Mouse (Mus musculus) thymus, adult 2 months (tissue): ENCODE data around the gene Bclaf1. TPM values are rescaled to one million over a fixed set of nuclear protein-coding genes. Genes with fewer than 3 reads are reported as not detected.

ENCODE experiments used
- DNase-seq: peaks from one replicate; pipeline ENCODE4 v3.0.0; 2021
- H3K27ac ChIP-seq: fragments of 200-500 bp; 2 replicates; pipeline ENCODE4 v1.5.1; 2012; ENCODE audit warnings: low read length, control low read depth; ENCODE audit not compliant: control insufficient read depth, insufficient read depth
- H3K27me3 ChIP-seq: fragments of 200-500 bp; 2 replicates; pipeline ENCODE4 v1.6.1; 2012; ENCODE audit warnings: mild to moderate bottlenecking, low read length, moderate library complexity, mixed read lengths; ENCODE audit not compliant: control insufficient read depth, insufficient read depth
- H3K36me3 ChIP-seq: fragments of 200-500 bp; 2 replicates; pipeline ENCODE4 v1.6.1; 2012; ENCODE audit warnings: mild to moderate bottlenecking, low read length, moderate library complexity; ENCODE audit not compliant: control insufficient read depth, insufficient read depth
- H3K4me1 ChIP-seq: fragments of 200-500 bp; replicated peaks from 2 replicates; pipeline ENCODE4 v1.6.1; 2012; ENCODE audit warnings: low read length; ENCODE audit not compliant: control insufficient read depth, insufficient read depth
- H3K4me3 ChIP-seq: fragments of 200-500 bp; 2 replicates; pipeline ENCODE4 v1.5.1; 2012; ENCODE audit warnings: mild to moderate bottlenecking, low read length, control low read depth, moderate library complexity; ENCODE audit not compliant: control insufficient read depth, insufficient read depth
- CTCF ChIP-seq: fragments of 200-500 bp; IDR thresholded peaks from 2 replicates; pipeline ENCODE4 v1.5.1; 2012; ENCODE audit warnings: mild to moderate bottlenecking, control low read depth, low read length, moderate library complexity, borderline replicate concordance; ENCODE audit not compliant: control insufficient read depth, poor library complexity, insufficient read depth; ENCODE audit errors: extremely low read depth
- POLR2A ChIP-seq: fragments of 200-500 bp; IDR thresholded peaks from 2 replicates; pipeline ENCODE4 v1.6.1; 2012; ENCODE audit warnings: mild to moderate bottlenecking, low read length, control low read depth, moderate library complexity; ENCODE audit not compliant: control insufficient read depth, poor library complexity, insufficient read depth; ENCODE audit errors: extremely low read depth
- WGBS: fragments of 180-500 bp; shearing (Covaris S2); methylation state at CpG from one replicate; pipeline ENCODE4 v1.1.7; 2018; 5-methylcytosine and 5-hydroxymethylcytosine counted together
- polyA plus RNA-seq: library from polyadenylated mRNA; depleted of rRNA; stranded (reverse); fragments of >200 nt; gene quantifications from 2 replicates; pipeline ENCODE4 v1.2.3, GENCODE M21; 2012; rRNA removed

Gene Bclaf1
- polyA plus RNA-seq: 39.6 and 42.0 TPM in 2 replicates

DNA sequence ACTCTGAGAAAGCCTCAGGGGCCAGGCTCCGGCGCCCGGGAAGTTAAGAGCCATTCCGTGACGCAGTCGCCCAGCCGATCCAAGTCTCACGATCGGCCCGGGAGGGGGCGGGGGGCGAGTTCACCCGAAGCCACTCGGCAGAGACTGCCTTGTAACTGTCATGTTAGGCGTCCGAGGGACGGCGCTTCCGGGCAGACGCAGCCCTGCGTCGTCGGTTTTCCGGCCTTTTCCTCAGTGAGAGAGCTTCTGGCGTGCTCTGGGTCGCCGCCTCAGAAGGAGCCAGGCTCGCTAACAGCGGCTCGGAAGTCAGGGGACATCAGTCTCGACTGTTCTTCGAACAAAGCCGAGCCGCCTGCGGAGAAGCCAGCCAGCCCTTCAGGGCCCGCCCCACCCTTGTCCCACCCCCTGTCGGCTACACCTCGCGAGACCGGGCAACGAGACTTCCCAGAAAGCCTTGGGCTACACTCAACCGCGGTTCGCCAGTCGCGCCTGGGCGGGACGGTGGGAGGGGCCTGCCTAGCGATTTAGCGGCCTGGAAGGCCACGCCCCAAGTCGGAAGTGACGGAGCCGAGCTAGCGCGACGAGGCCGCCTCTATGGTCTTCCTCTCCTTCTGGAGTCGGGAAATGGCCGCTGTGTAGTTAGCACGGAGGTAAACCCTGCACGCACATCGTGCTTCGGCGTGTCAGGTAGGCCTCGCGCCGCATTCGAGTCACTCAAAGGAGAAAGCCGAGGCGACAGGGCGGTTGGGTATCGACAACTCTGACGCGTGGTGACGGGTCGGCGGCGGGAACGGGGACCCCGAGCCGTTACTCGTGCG lies at the start of gene Bclaf1:
TSS of gene Bclaf1 (plus strand) at position 552 of the 818 bp plus-strand sequence.
- WGBS: under 1% methylated on average over 84 of the region's 84 CpGs
- Histone ChIP-seq H3K4me1 (peaks cover 2% of the 10 kb centered on the region; the same call in 1 of the 2 replicates), H3K27ac (peak within 1 kb of the TSS; percentile 88)

DNA sequence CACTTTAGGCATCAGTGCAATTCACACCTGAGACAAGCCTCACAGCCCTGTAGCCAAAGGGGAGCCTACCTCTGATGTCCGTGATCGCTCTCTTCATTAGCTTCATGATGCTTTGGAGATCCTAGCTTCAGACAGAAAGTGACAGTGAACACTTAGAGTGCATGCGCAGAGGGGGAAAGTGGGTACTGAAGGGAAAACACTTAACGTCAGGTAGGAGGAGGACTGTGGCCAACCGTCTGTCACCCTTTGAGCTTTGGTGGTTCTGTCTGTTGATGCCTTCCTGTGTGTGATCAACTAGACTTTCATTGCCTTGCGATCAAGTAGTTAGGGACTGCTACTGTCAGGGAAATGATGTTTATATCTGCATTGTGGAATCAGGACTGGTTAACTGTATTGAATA lies 49.4 kb upstream of the Bclaf1 start:
- Histone ChIP-seq H3K27ac (no peak overlapping the region), H3K36me3 (no peaks in the 10 kb centered on the region), H3K4me3 (no peak overlapping the region), H3K4me1 (peaks cover 36% of the 10 kb centered on the region), H3K27me3 (no peaks in the 10 kb centered on the region)
- WGBS: 87% methylated on average over 6 of the region's 6 CpGs
- no peak for DNase-seq
- TF ChIP-seq CTCF: no peak

More for the DNA sequence above, at the start of gene Bclaf1:
- TF ChIP-seq CTCF: peak; percentile 42; the same call in 1 of the 2 replicates
- peak; percentile 84 for TF ChIP-seq POLR2A
- Histone ChIP-seq H3K36me3 (no peaks in the 10 kb centered on the region), H3K27me3 (no peaks in the 10 kb centered on the region), H3K4me3 (peak within 1 kb of the TSS; percentile 72)
- DNase-seq: peak; percentile 100

DNA sequence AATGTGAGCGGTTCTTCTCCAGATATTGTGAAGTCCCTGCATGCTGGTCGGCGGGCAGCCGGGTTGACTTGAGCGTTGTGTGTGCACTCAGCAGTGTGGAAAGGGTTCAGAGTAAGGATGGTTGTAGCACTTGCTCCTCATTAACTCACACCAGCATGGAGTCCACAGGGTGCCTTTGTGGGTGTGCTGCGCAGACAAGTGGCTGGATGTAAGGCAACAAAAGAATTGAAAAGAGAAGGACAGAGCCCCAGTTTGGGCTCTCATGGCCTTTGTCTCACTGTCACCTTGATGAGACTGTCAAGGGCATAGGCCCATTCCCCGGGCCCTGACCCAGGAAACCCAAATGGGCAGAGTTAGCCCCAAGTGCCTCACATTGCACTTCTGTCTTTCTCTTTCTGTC lies 47.8 kb upstream of the Bclaf1 start:
- Histone ChIP-seq H3K4me3 (no peak overlapping the region), H3K27ac (no peak overlapping the region), H3K4me1 (peaks cover 42% of the 10 kb centered on the region), H3K36me3 (no peaks in the 10 kb centered on the region), H3K27me3 (no peaks in the 10 kb centered on the region)
- no peak for TF ChIP-seq POLR2A
- no peak for TF ChIP-seq CTCF
- no peak for DNase-seq
- WGBS: 94% methylated on average over 7 of the region's 7 CpGs

DNA sequence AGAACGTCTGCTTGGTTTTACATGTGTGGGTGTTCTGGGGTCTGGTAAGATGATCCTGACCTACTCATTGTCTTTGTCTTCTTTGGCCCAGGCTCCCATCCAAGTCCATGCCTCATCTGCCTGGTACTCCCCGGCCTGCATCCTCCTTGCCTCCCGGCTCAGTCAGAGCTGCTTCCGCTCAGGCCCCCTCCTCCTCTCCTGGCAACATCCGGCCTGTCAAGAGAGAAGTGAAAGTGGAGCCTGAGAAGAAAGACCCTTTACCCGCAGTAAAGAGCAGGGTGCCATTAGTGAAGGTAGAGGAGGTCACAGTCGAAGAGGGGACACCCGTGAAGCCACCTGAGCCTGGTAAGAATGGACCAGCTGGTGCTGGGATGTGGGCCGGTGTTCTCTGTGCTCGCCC lies 45.2 kb upstream of the Bclaf1 start:
- peak overlapping the region; percentile 50 for H3K4me3 ChIP-seq
- no peaks in the 10 kb centered on the region for H3K36me3 ChIP-seq
- peak overlapping the region; percentile 77 for H3K27ac ChIP-seq
- TF ChIP-seq POLR2A (0 out of 2 replicates have a peak, but pooled peaks have one; percentile 38), CTCF (no peak; the same call in 1 of the 2 replicates)
- peak; percentile 39 for DNase-seq
- H3K27me3 ChIP-seq: no peaks in the 10 kb centered on the region
- 52% methylated on average over 10 of the region's 10 CpGs for WGBS
- H3K4me1 ChIP-seq: peaks cover 41% of the 10 kb centered on the region

DNA sequence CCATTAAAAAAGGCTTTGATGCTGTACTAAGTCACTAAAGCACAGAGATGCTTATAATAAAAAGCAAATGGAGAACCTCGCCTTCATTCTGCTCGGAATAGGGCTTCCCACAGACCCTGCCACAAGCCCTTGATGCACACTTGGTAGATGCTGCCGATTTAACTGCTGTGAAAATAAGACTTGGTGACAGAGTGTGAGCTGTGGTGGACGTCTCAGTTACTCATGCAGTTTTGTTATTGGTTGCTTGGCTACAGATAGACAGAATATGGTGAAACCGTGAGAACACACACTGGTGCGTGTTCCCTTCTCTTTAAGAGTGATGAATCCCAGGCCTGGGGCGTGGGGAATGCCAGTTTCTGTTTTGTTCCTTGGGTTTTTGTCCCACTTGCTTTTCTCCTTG lies 43.3 kb upstream of the Bclaf1 start:
- H3K27ac ChIP-seq: no peak overlapping the region
- TF ChIP-seq POLR2A (no peak), CTCF (no peak)
- H3K4me1 ChIP-seq: peaks cover 36% of the 10 kb centered on the region
- no peaks in the 10 kb centered on the region for H3K27me3 ChIP-seq
- no peaks in the 10 kb centered on the region for H3K36me3 ChIP-seq
- no peak overlapping the region for H3K4me3 ChIP-seq
- no peak for DNase-seq
- 97% methylated on average over 7 of the region's 7 CpGs for WGBS

DNA sequence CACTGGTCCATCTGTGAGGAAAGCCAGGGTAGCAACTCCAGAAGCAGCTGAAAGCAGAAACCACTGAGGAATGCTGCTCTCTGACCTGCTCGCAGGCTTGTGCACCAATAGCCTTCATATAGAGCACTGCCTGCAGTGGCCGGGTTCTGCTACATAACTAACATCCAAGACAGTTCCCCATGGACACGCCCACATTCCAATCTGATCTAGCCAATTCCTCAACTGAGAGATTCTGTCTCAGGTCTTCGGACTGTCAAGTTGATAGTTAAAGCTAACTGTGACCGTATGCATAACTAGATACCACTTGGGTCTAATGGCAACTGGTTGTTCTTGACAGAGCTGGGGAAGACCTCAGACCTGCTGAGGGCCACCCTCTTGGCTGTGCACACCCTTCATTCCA lies 39.9 kb upstream of the Bclaf1 start:
- no peak for TF ChIP-seq POLR2A
- TF ChIP-seq CTCF: no peak
- Histone ChIP-seq H3K27me3 (no peaks in the 10 kb centered on the region), H3K27ac (no peak overlapping the region), H3K4me3 (no peak overlapping the region), H3K36me3 (peaks cover 7% of the 10 kb centered on the region; the same call in 1 of the 2 replicates), H3K4me1 (peaks cover 16% of the 10 kb centered on the region)
- no peak for DNase-seq
- 96% methylated on average over 5 of the region's 5 CpGs for WGBS

DNA sequence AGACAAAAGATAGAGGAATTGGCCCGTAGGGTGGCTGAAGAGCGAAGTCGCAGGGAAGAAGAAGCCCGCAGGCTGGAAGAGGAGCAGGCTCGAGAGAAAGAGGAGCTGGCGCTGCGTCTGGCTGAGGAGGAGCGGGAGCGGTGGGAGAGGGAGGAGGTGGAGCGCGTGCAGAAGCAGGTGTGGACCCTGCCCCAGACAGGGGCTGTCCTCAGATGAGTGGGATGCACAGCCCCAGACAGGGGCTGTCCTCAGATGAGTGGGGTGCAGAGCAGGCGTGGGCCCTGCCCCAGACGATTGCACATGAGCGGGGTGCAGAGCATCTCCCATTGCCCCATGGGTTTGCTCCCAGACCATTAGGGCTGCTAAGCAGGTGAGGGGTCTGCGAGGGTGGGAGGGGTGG lies 39.0 kb upstream of the Bclaf1 start:
- 97% methylated on average over 15 of the region's 15 CpGs for WGBS
- H3K27ac ChIP-seq: no peak overlapping the region
- H3K4me3 ChIP-seq: no peak overlapping the region
- H3K27me3 ChIP-seq: no peaks in the 10 kb centered on the region
- no peak for TF ChIP-seq POLR2A
- TF ChIP-seq CTCF: no peak
- peaks cover 12% of the 10 kb centered on the region; the same call in 1 of the 2 replicates for H3K36me3 ChIP-seq
- H3K4me1 ChIP-seq: peaks cover 12% of the 10 kb centered on the region
- no peak for DNase-seq
